Mouse (Mus musculus) gastrocnemius, adult 2 months (tissue): Measurements from ENCODE around the gene Gm20388. TPM values are rescaled to one million over a fixed set of nuclear protein-coding genes. Genes with fewer than 3 reads are reported as not detected.
"Not testable (repeated sequence)": the region's sequence is repeated elsewhere in the genome, so short reads cannot be mapped to it uniquely, and the experiment has no call there.

Experiments
- DNase-seq: peaks from one replicate; pipeline ENCODE4 v3.0.0; 2022
- H3K27ac ChIP-seq: fragments of 200-600 bp; 2 replicates; pipeline ENCODE4 v1.8.1; 2022; ENCODE audit warnings: mild to moderate bottlenecking
- H3K4me3 ChIP-seq: fragments of 200-600 bp; 2 replicates; pipeline ENCODE4 v1.8.1; 2022; ENCODE audit warnings: mild to moderate bottlenecking, moderate library complexity
- CTCF ChIP-seq: fragments of 200-600 bp; IDR thresholded peaks from 2 replicates; pipeline ENCODE4 v1.8.1; 2022; ENCODE audit warnings: antibody characterized with exemption, mild to moderate bottlenecking, moderate library complexity
- intact Hi-C: fragments of 180-260 bp; cut with DNase I; formaldehyde crosslinking; loops from one replicate; pipeline ENCODE4 v1.15.1; 2025
- total RNA-seq, 2 experiments: library from RNA; stranded (reverse); gene quantifications; 2 replicates each; pipeline ENCODE4 v1.2.3; 2021

Gm20388 gene
- total RNA-seq, 2 experiments from 2014 or later: 6.1 to 15.0 TPM

DNA sequence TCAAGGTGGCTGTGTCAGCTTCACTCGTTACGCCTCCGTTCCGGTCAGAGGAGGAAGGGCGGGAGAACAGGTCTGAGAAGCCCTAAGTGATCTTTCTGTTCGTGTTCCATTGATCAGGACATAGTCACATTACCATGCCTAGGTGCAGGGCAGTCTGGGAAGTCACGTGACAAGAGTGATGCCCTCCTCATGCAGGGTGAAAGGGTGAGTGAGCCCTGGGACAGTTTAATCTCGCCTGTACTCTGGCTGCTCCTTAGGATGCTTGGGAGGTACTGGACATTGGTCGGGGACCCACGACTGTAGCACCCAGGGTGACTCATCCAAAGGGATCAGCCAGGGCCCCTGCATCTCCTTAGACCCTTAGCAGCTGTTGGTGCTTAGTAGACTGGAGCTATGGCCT lies 3535.3 kb downstream of the Gm20388 start:
- no peak overlapping the region for H3K27ac ChIP-seq
- intact Hi-C loops: no loop called here
- TF ChIP-seq CTCF: no peak
- H3K4me3 ChIP-seq: no peak overlapping the region
- DNase-seq: no peak

GRCm38 (mm10) chr8:123446799-123447198 lies 3536.2 kb downstream of the Gm20388 start:
- no peak for TF ChIP-seq CTCF
- intact Hi-C loops: no loop called here
- Histone ChIP-seq H3K27ac (no peak overlapping the region), H3K4me3 (no peak overlapping the region)
- DNase-seq: no peak

GRCm38 (mm10) chr8:123450783-123451182 lies 3540.1 kb downstream of the Gm20388 start:
- no peak for TF ChIP-seq CTCF
- no peak for DNase-seq
- Histone ChIP-seq H3K4me3 (no peak overlapping the region), H3K27ac (no peak overlapping the region)
- intact Hi-C loops: no loop called here

DNA sequence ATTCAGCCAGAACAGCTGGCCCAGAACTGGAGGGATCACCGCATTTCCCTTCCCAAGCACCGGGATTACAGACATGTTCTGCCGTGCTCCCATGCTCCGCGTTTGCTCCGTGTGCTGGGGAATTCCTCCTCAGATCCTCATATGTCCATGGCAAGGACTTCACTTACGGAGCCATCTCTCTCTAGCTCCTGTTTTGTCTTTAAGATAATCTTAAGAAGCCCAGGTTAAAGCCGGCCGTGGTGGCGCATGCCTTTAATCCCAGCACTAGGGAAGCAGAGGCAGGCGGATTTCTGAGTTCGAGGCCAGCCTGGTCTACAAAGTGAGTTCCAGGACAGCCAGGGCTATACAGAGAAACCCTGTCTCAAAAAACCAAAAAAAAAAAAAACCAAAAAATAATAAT lies 3541.1 kb downstream of the Gm20388 start:
- H3K27ac ChIP-seq, intact Hi-C loops, H3K4me3 ChIP-seq, DNase-seq: not testable (repeated sequence)

DNA sequence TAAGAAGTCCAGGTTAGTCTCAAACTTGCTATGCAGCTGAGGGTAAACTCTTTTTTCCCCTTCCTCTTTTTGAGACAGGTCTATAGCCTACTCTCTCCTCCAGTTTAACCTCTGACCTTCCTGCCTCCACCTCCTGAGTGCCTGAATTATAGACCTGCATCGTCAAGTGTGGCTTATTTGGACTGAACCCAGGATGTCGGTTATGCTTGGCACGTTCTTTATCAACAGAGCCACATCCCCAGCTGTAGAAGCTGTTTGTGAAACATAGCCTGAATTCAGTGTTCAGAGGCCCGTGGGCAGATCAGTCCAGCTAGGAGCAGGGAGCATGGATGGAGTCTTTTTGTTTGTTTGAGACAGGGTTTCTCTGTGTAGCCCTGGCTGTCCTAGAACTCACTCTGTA lies 3541.5 kb downstream of the Gm20388 start:
- TF ChIP-seq CTCF: no peak
- Histone ChIP-seq H3K27ac (no peak overlapping the region), H3K4me3 (no peak overlapping the region)
- intact Hi-C loops: no loop called here
- no peak for DNase-seq

DNA sequence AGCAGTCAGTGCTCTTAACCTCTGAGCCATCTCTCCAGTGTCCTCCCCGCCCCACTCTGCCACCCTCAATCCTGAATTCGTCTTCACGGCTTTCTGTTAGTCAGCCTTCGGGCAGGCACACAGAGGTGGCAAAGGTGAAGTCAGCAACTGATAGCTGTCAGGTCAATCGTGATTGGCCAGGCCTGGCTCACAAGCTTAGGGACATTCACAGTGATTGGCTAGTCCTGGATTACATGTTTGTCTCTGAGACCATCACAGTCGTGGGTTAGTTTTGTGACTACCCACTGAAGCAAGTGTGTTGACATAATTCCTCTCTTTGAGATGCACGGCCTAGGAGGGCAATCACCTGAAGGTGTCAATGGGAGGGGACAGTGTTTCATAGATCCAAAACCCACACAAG lies 3542.7 kb downstream of the Gm20388 start:
- TF ChIP-seq CTCF: no peak
- DNase-seq: no peak
- H3K4me3 ChIP-seq: no peak overlapping the region
- H3K27ac ChIP-seq: no peak overlapping the region
- intact Hi-C loops: no loop called here

DNA sequence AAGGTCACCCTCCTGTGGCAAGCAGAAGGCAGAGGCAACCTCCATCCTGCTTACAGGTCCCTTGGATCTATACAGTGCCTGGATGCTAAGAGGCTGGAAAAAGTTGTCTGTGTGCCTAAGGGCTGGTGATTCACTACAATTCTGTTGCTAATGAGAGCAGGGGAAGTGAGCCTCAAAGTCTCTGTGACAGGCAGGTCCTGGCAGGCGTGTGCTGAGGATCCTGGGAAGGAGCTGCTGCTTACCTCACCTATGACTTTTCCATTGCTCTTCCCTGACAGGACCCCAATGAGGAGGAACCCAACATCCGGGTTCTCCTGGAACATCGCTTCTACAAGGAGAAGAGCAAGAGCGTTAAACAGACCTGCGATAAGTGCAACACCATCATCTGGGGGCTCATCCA lies 3543.3 kb downstream of the Gm20388 start:
- Histone ChIP-seq H3K27ac (no peak overlapping the region), H3K4me3 (no peak overlapping the region)
- no peak for DNase-seq
- intact Hi-C loops: no loop called here
- TF ChIP-seq CTCF: no peak

GRCm38 (mm10) chr8:123454559-123454958 lies 3543.9 kb downstream of the Gm20388 start:
- intact Hi-C loops: no loop called here
- no peak overlapping the region for H3K27ac ChIP-seq
- DNase-seq: no peak
- no peak overlapping the region for H3K4me3 ChIP-seq
- TF ChIP-seq CTCF: no peak

GRCm38 (mm10) chr8:123463651-123464050 lies 3553.0 kb downstream of the Gm20388 start:
- no peak overlapping the region for H3K4me3 ChIP-seq
- DNase-seq: no peak
- intact Hi-C loops: no loop called here
- no peak overlapping the region for H3K27ac ChIP-seq
- no peak for TF ChIP-seq CTCF

GRCm38 (mm10) chr8:123467476-123467875 lies 3556.8 kb downstream of the Gm20388 start:
- no peak for TF ChIP-seq CTCF
- H3K4me3 ChIP-seq: no peak overlapping the region
- H3K27ac ChIP-seq: no peak overlapping the region
- intact Hi-C loops: no loop called here
- DNase-seq: no peak

DNA sequence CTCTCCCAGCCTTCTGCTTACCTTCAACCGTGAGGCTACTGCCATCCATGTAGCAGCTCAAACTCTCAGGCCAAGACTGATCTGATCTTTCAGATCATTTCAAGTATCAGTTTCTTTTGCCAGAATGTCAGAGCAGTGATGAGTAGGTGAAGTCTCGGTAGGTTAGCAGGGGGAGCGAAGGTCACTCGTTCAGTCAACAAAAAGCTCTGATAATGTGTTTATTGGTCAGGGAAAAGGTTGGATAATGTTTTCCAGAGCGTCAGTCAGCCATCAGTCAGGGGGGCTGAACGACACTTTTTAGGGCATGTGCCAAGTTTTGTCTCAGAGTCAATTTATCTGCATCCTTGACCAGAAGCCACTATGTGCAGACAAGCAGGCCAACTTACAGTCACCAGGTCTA lies 3562.3 kb downstream of the Gm20388 start:
- H3K4me3 ChIP-seq, intact Hi-C loops, DNase-seq, H3K27ac ChIP-seq: not testable (repeated sequence)

GRCm38 (mm10) chr8:123474549-123474948 lies 3563.9 kb downstream of the Gm20388 start:
- H3K27ac ChIP-seq, intact Hi-C loops, H3K4me3 ChIP-seq, DNase-seq: not testable (repeated sequence)

DNA sequence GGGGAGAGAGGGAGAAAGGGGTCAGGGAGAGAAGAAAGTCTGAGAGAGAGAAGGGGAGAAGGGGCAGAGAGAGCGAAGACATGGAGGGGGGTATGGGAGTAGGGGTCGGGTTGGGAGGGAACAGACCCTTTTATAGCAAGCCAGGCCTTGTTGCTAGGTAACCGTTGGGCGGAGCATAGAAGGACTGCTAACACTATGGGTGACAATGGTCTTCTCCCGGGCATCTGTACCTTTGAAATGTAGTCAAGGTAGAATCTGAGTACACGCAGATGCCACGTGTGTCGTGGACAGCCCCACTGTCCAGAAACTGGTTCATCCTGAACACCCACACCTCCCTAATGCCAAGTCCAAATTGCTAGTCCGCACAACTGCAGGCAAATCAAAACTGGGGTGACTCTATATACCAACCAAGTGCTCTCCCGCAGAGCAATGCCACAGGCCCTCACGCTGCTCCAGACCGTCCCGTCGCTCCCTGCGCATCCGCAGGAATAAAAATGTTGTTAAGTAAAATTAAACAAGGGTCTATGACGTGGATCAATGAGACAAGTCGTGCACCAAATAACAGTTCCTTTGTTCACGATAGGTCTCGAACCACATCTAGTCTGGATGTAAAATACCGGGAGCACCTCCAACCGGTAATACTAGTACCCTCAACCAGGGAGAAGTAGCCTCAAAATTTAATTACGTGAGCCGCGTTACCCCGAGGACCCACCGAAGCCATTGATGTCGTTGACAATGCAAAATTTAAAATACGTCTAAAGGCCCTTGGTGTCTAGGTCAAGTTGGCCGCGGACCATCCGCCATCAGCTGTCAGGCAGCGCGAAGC lies 3566.5 kb downstream of the Gm20388 start:
- TF ChIP-seq CTCF: no peak
- no peak for DNase-seq
- peak overlapping the region; percentile 99 for H3K27ac ChIP-seq
- H3K4me3 ChIP-seq: peak overlapping the region; percentile 91
- intact Hi-C loops: no loop called here

DNA sequence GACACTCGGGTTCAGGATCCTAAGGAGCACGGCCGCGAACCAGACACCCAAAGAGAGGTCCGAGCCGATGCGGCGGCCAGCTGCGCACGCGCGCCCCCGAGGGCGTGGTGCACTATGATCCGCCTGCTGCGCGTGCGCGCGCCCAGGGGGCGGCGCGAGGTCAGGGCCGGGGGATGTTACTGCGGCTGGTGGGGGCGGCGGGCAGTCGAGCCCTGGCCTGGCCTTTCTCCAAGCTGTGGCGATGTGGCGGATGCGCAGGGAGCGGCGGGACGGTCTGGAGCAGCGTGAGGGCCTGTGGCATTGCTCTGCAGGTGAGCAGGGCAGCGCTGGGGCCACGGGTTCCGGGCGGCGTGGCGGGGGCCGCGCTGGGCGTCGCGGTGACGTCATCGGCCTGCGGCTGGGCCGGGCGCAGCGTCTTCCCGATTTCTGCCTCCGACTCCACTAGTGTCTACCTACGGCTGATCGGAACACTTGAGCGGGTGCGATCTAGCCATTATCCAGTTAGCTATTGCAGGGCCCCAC lies 3567.2 kb downstream of the Gm20388 start, which contains the start of gene Afg3l1:
Gene Afg3l1, plus strand, starts transcription at position 167 of the 522 bp plus-strand sequence.
- intact Hi-C loops: no loop called here
- Histone ChIP-seq H3K27ac (peak within 1 kb of the TSS; percentile 99), H3K4me3 (peak within 1 kb of the TSS; percentile 91)
- TF ChIP-seq CTCF: no peak
- peak; percentile 96 for DNase-seq
